Mouse (Mus musculus): ENCODE measurements around the gene Pigv. TPM values are rescaled to one million over a fixed set of nuclear protein-coding genes. Genes with fewer than 3 reads are reported as not detected.

Pigv gene
- polyA plus RNA-seq, 1 experiment from 2014 or later = 15.0 TPM

- 0 out of 2 replicates have a peak, but pooled peaks cover 6% of the 10 kb centered on the region for H3K4me1 ChIP-seq (replicated peaks)
Measured at GRCm38 (mm10) chr4:133645195-133645594, 27.3 kb downstream of the Pigv start.

GRCm38 (mm10) chr4:133634043-133634410, 38.4 kb downstream of the Pigv start:
- Histone ChIP-seq H3K4me2 (no peak overlapping the region; the same call in 1 of the 2 replicates), H3K9ac (peak overlapping the region; percentile 9; the same call in 1 of the 2 replicates), H3K4me1 (replicated peaks) (peaks cover 41% of the 10 kb centered on the region), H3K27ac (ENCODE audit: poor library complexity, severe bottlenecking) (no peak overlapping the region), H3K36me3 (no peaks in the 10 kb centered on the region), H3K9me3 (replicated peaks) (no peaks in the 10 kb centered on the region), H3K4me3 (no peak overlapping the region), H3K27me3 (replicated peaks) (no peaks in the 10 kb centered on the region)
- ATAC-seq (ENCODE audit: insufficient number of reproducible peaks, low FRiP score) = no peak
- WGBS = 79% methylated on average over 5 of the region's 5 CpGs

More at GRCm38 (mm10) chr4:133645195-133645594, 27.3 kb downstream of the Pigv start:
- WGBS = 79% methylated on average over 3 of the region's 3 CpGs
- Histone ChIP-seq H3K4me2 (no peak overlapping the region), H3K27me3 (replicated peaks) (0 out of 2 replicates have a peak, but pooled peaks cover 6% of the 10 kb centered on the region), H3K9me3 (replicated peaks) (peaks cover 17% of the 10 kb centered on the region), H3K27ac (ENCODE audit: poor library complexity, severe bottlenecking) (no peak overlapping the region), H3K9ac (no peak overlapping the region), H3K4me3 (no peak overlapping the region), H3K36me3 (no peaks in the 10 kb centered on the region)
- no peak for ATAC-seq (ENCODE audit: insufficient number of reproducible peaks, low FRiP score)

- H3K9ac ChIP-seq = peak overlapping the region; percentile 90
- H3K4me1 ChIP-seq (replicated peaks) = peaks cover 42% of the 10 kb centered on the region
- H3K9me3 ChIP-seq (replicated peaks) = no peaks in the 10 kb centered on the region
- H3K4me2 ChIP-seq = peak overlapping the region; percentile 97
- H3K4me3 ChIP-seq = peak overlapping the region; percentile 89
- no peaks in the 10 kb centered on the region for H3K36me3 ChIP-seq
- ATAC-seq (ENCODE audit: insufficient number of reproducible peaks, low FRiP score) = peak; percentile 84
- H3K27ac ChIP-seq (ENCODE audit: poor library complexity, severe bottlenecking) = peak overlapping the region; percentile 53; the same call in 1 of the 2 replicates
- H3K27me3 ChIP-seq (replicated peaks) = no peaks in the 10 kb centered on the region
- 12% methylated on average over 47 of the region's 47 CpGs for WGBS
Measured at GRCm38 (mm10) chr4:133633332-133634042, 39.0 kb downstream of the Pigv start.

- Histone ChIP-seq H3K27me3 (replicated peaks) (no peaks in the 10 kb centered on the region), H3K9ac (peak overlapping the region; percentile 90), H3K4me2 (peak overlapping the region; percentile 97), H3K27ac (ENCODE audit: poor library complexity, severe bottlenecking) (peak overlapping the region; percentile 53; the same call in 1 of the 2 replicates), H3K36me3 (no peaks in the 10 kb centered on the region), H3K4me3 (peak overlapping the region; percentile 89), H3K4me1 (replicated peaks) (peaks cover 42% of the 10 kb centered on the region), H3K9me3 (replicated peaks) (no peaks in the 10 kb centered on the region)
- WGBS = 1% methylated on average over 63 of the region's 69 CpGs
- peak; percentile 43; the same call in 1 of the 2 replicates for ATAC-seq (ENCODE audit: insufficient number of reproducible peaks, low FRiP score)
Measured at GRCm38 (mm10) chr4:133632483-133633327, 39.7 kb downstream of the Pigv start.

- no peak overlapping the region for H3K27ac ChIP-seq (ENCODE audit: poor library complexity, severe bottlenecking)
- no peak for ATAC-seq (ENCODE audit: insufficient number of reproducible peaks, low FRiP score)
- peaks cover 3% of the 10 kb centered on the region for H3K36me3 ChIP-seq
- peak overlapping the region; percentile 90 for H3K9ac ChIP-seq
- peaks cover 45% of the 10 kb centered on the region for H3K4me1 ChIP-seq (replicated peaks)
- 47% methylated on average over 9 of the region's 9 CpGs for WGBS
- no peaks in the 10 kb centered on the region for H3K27me3 ChIP-seq (replicated peaks)
- peak overlapping the region; percentile 97 for H3K4me2 ChIP-seq
- peak overlapping the region; percentile 89 for H3K4me3 ChIP-seq
- no peaks in the 10 kb centered on the region for H3K9me3 ChIP-seq (replicated peaks)
Measured at GRCm38 (mm10) chr4:133631769-133632411, 40.6 kb downstream of the Pigv start.

- 76% methylated on average over 14 of the region's 14 CpGs for WGBS
- Histone ChIP-seq H3K4me1 (replicated peaks) (peaks cover 50% of the 10 kb centered on the region), H3K27me3 (replicated peaks) (no peaks in the 10 kb centered on the region), H3K9me3 (replicated peaks) (no peaks in the 10 kb centered on the region), H3K4me3 (0 out of 2 replicates have a peak overlapping the region, but pooled peaks have one; percentile 89), H3K4me2 (peak overlapping the region; percentile 97), H3K27ac (ENCODE audit: poor library complexity, severe bottlenecking) (no peak overlapping the region), H3K36me3 (peaks cover 9% of the 10 kb centered on the region), H3K9ac (no peak overlapping the region; the same call in 1 of the 2 replicates)
- ATAC-seq (ENCODE audit: insufficient number of reproducible peaks, low FRiP score) = no peak
Measured at GRCm38 (mm10) chr4:133631071-133631768, 41.2 kb downstream of the Pigv start.

- no peaks in the 10 kb centered on the region for H3K9me3 ChIP-seq (replicated peaks)
- no peak overlapping the region for H3K4me3 ChIP-seq
- no peaks in the 10 kb centered on the region for H3K27me3 ChIP-seq (replicated peaks)
- H3K36me3 ChIP-seq = peaks cover 17% of the 10 kb centered on the region
- 0 out of 2 replicates have a peak overlapping the region, but pooled peaks have one; percentile 43 for H3K9ac ChIP-seq
- H3K4me2 ChIP-seq = no peak overlapping the region
- no peak for ATAC-seq (ENCODE audit: insufficient number of reproducible peaks, low FRiP score)
- peaks cover 52% of the 10 kb centered on the region for H3K4me1 ChIP-seq (replicated peaks)
- no peak overlapping the region for H3K27ac ChIP-seq (ENCODE audit: poor library complexity, severe bottlenecking)
- WGBS = 85% methylated on average over 8 of the region's 8 CpGs
Measured at GRCm38 (mm10) chr4:133630326-133630920, 42.0 kb downstream of the Pigv start.

GRCm38 (mm10) chr4:133629191-133629590, 43.3 kb downstream of the Pigv start:
- ATAC-seq (ENCODE audit: insufficient number of reproducible peaks, low FRiP score) = no peak
- Histone ChIP-seq H3K9ac (no peak overlapping the region), H3K9me3 (replicated peaks) (no peaks in the 10 kb centered on the region), H3K4me1 (replicated peaks) (peaks cover 53% of the 10 kb centered on the region), H3K27ac (ENCODE audit: poor library complexity, severe bottlenecking) (no peak overlapping the region), H3K36me3 (peaks cover 25% of the 10 kb centered on the region), H3K4me3 (no peak overlapping the region), H3K27me3 (replicated peaks) (no peaks in the 10 kb centered on the region), H3K4me2 (no peak overlapping the region)
- 63% methylated on average over 7 of the region's 7 CpGs for WGBS

GRCm38 (mm10) chr4:133628517-133628916, 43.9 kb downstream of the Pigv start:
- peaks cover 47% of the 10 kb centered on the region for H3K4me1 ChIP-seq (replicated peaks)
- H3K9me3 ChIP-seq (replicated peaks) = no peaks in the 10 kb centered on the region
- no peak overlapping the region for H3K4me3 ChIP-seq
- no peak overlapping the region for H3K27ac ChIP-seq (ENCODE audit: poor library complexity, severe bottlenecking)
- H3K36me3 ChIP-seq = peaks cover 28% of the 10 kb centered on the region
- no peaks in the 10 kb centered on the region for H3K27me3 ChIP-seq (replicated peaks)
- H3K9ac ChIP-seq = no peak overlapping the region
- no peak overlapping the region for H3K4me2 ChIP-seq
- 86% methylated on average over 2 of the region's 2 CpGs for WGBS
- no peak for ATAC-seq (ENCODE audit: insufficient number of reproducible peaks, low FRiP score)

GRCm38 (mm10) chr4:133627039-133627438, 45.4 kb downstream of the Pigv start:
- 90% methylated on average over 14 of the region's 14 CpGs for WGBS
- H3K27ac ChIP-seq (ENCODE audit: poor library complexity, severe bottlenecking) = peak overlapping the region; percentile 20; the same call in 1 of the 2 replicates

More at GRCm38 (mm10) chr4:133627039-133627438, 45.4 kb downstream of the Pigv start:
- Histone ChIP-seq H3K27me3 (replicated peaks) (no peaks in the 10 kb centered on the region), H3K4me3 (no peak overlapping the region), H3K4me1 (replicated peaks) (peaks cover 42% of the 10 kb centered on the region), H3K4me2 (no peak overlapping the region), H3K9ac (no peak overlapping the region), H3K9me3 (replicated peaks) (no peaks in the 10 kb centered on the region), H3K36me3 (peaks cover 28% of the 10 kb centered on the region)
- no peak for ATAC-seq (ENCODE audit: insufficient number of reproducible peaks, low FRiP score)
